Mouse (Mus musculus): ENCODE results near the gene Zfp990. TPM values are rescaled to one million over a fixed set of nuclear protein-coding genes. Genes with fewer than 3 reads are reported as not detected.
"Not testable (repeated sequence)": the region's sequence is repeated elsewhere in the genome, so short reads cannot be mapped to it uniquely, and the experiment has no call there.

Gene Zfp990
- not detected in 2 replicates for polyA plus RNA-seq (2016; fragmentation: Nextera tagmentation; extraction: Ambion mirVana)

DNA sequence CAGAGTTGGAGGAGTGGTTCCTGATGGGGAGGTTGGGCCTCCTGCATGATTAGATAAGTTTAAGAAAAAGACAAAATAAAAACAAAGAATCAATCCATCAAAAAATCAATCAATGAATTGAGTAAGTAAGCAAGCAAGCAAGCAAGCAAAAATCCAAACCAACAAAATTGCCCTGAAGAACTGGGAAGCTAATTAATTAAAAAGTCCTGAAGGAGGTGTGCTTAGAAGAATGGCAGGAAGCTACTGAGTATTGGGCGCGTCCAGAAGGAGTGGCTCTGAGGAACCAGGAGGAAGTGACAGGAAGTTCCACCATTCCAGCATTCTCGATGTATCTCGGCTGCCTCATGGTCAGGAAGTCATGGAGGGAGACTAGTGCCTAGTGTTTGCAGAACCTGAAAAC, at the start of gene Zfp990:
Gene Zfp990, plus strand, starts transcription at position 301 of the 400 bp plus-strand sequence.
- 92% methylated on average over 4 of the region's 4 CpGs for WGBS
- not testable (repeated sequence) for H3K9me3 ChIP-seq

DNA sequence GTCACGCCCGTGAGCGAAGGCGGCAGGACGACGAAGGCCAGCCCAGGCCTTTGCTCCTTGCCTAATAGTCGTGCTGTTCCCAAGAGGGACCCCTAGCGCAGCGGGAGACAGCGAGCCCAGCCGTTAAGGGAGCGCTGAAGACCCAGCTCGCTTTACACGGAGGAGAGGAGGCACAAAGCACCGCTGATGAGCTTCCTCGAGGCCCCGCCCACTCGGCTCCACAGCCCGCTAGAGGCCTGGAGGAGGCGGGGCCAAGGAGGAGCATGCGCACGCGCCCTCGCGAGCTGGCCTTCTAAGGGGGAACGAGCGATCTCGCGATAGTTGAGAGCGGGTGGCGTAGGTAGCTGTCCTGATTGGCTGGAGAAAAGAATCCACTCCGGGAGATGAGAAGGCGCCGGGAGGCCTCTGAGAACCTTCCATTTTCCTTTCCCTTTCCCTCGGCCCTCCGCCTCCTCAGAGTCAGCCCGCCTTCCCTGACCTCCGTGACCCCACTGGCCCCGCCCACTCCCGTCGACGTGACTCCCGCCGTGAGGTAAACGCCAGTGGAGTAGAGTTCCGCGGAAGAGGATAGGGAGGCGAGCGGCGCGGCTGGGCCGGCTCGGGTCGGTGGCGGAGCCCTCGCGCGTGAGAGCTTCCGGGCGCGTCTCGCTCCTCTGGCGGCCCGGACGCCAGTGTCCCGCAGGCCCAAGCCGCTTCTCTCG, 46.9 kb upstream of the Zfp990 start:
- H3K27me3 ChIP-seq; H3K4me1 ChIP-seq; H3K9ac ChIP-seq; H3K36me3 ChIP-seq (replicated peaks); H3K9me3 ChIP-seq; H3K27ac ChIP-seq; ATAC-seq (ENCODE audit: low FRiP score): not testable (repeated sequence)
- Histone ChIP-seq H3K4me3 (replicated peaks) (peak overlapping the region; percentile 33), H3K4me2 (peak overlapping the region; percentile 48)
- 18% methylated on average over 68 of the region's 68 CpGs for WGBS

More for the DNA sequence above, at the start of gene Zfp990:
- H3K27me3 ChIP-seq; H3K4me1 ChIP-seq; H3K4me3 ChIP-seq (replicated peaks); H3K27ac ChIP-seq; ATAC-seq (ENCODE audit: low FRiP score); H3K4me2 ChIP-seq; H3K9ac ChIP-seq; H3K36me3 ChIP-seq (replicated peaks): not testable (repeated sequence)

DNA sequence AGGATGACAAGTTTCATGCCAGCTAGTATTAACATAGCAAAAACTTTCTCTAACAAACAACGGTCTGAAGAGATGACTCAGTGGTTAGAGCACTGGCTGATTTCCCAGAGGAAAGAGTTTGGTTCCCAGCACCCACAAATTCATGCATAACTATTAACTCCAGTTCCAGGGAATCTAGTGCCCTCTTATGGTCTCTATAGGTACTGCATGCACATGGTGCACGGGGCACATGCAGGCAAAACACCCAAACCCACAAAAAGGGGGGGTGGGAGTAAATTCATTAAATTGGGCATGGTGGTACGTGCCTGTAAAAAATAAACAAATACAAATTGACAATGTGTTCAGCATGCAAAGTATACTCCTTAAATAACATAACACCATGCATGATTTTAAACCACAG, 32.4 kb upstream of the Zfp990 start:
- no peaks in the 10 kb centered on the region for H3K36me3 ChIP-seq (replicated peaks)
- no peak overlapping the region for H3K4me3 ChIP-seq (replicated peaks)
- peaks cover 34% of the 10 kb centered on the region for H3K9me3 ChIP-seq
- H3K27me3 ChIP-seq = no peaks in the 10 kb centered on the region
- no peak overlapping the region for H3K4me2 ChIP-seq
- H3K27ac ChIP-seq = no peak overlapping the region
- ATAC-seq (ENCODE audit: low FRiP score) = no peak
- H3K4me1 ChIP-seq = no peaks in the 10 kb centered on the region
- no peak overlapping the region for H3K9ac ChIP-seq
- 86% methylated on average over 3 of the region's 3 CpGs for WGBS

DNA sequence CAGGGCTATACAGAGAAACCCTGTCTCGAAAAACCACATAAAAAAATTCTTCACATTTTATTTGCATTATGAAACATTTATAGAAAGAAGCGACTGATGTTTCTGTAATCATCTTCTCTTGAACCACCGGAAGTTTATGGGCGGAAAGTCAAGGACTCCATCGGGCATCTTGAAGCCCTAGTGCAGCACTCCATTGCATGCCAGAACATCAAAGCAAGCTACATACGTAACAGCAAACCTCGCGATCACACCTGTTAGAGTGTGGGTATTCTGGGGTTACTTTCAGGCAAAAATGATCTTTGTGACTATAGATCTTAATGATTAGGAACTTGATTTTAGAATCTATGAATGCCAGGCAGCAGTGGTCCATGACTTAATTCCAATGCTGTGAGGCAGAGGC, 29.9 kb upstream of the Zfp990 start:
- H3K9ac ChIP-seq; ATAC-seq (ENCODE audit: low FRiP score); H3K4me1 ChIP-seq; H3K27me3 ChIP-seq; H3K36me3 ChIP-seq (replicated peaks); H3K27ac ChIP-seq; H3K4me2 ChIP-seq; H3K4me3 ChIP-seq (replicated peaks): not testable (repeated sequence)
- WGBS = 90% methylated on average over 8 of the region's 8 CpGs
- H3K9me3 ChIP-seq = peaks cover 48% of the 10 kb centered on the region

DNA sequence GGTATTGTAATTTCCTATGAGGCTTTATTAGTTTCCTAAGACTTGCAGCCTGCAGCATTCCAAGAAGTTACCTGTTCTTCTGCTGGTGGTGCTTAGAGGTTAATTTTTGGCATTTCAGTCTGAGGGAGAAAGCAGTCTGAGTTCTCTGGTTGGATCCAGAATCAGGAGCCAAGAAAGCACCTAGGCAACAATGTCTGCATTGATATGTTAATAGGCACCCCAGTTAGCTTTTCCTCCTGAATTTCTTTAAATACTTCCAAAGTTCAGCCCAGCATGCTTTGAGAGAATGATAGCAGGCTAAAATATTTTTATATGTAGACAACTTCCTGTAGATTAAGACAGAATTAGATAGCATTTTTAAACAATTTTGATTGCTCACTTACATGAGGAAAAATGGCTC, 21.2 kb upstream of the Zfp990 start:
- Histone ChIP-seq H3K27ac (no peak overlapping the region), H3K4me1 (no peaks in the 10 kb centered on the region), H3K4me3 (replicated peaks) (no peak overlapping the region), H3K4me2 (no peak overlapping the region), H3K9me3 (peaks cover 10% of the 10 kb centered on the region; the same call in 1 of the 2 replicates), H3K36me3 (replicated peaks) (no peaks in the 10 kb centered on the region), H3K9ac (no peak overlapping the region), H3K27me3 (no peaks in the 10 kb centered on the region)
- ATAC-seq (ENCODE audit: low FRiP score) = no peak

DNA sequence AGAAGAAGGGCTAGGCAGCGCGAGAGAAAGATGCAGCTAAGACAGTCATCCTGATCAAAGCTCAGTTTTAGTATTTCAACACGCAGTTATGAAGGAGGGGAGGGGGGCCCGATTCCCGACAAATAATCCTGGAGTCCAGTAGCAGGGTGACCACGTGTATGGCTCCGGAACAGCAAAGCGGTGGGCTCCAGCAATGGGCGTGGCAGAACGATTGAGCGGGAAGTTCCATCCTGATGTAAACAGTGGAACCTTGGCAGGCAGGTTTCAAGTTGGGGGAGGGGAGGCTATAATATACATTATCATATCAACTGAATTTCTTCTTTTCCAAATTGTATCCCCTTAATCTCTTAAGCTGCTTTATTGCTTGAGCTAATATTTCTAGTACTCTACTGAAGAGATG, 18.4 kb upstream of the Zfp990 start:
- no peak overlapping the region for H3K4me3 ChIP-seq (replicated peaks)
- H3K4me1 ChIP-seq = no peaks in the 10 kb centered on the region
- ATAC-seq (ENCODE audit: low FRiP score) = no peak
- H3K27ac ChIP-seq = no peak overlapping the region
- H3K9ac ChIP-seq = no peak overlapping the region
- H3K4me2 ChIP-seq = no peak overlapping the region
- peaks cover 4% of the 10 kb centered on the region; the same call in 1 of the 2 replicates for H3K9me3 ChIP-seq
- no peaks in the 10 kb centered on the region for H3K27me3 ChIP-seq
- 90% methylated on average over 11 of the region's 11 CpGs for WGBS
- no peaks in the 10 kb centered on the region for H3K36me3 ChIP-seq (replicated peaks)

DNA sequence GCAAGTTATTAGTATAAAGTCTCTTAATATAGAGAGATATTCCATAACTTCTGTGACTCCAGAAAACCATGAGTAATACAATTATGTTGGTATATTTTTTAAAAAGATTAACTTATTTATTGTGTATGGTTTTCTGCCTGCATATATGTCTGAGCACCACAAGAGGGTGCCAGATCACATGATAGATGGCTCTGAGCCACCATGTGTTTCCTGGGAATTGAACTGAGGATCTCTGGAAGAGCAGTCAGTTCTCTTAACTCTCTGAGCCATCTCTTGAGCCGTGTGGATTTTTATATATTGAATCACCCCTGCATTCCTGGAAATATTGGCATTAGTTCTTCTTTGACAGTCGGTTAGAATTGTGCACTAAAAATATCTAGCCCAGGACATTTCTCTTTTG, 17.2 kb upstream of the Zfp990 start:
- H3K27ac ChIP-seq = not testable (repeated sequence)

DNA sequence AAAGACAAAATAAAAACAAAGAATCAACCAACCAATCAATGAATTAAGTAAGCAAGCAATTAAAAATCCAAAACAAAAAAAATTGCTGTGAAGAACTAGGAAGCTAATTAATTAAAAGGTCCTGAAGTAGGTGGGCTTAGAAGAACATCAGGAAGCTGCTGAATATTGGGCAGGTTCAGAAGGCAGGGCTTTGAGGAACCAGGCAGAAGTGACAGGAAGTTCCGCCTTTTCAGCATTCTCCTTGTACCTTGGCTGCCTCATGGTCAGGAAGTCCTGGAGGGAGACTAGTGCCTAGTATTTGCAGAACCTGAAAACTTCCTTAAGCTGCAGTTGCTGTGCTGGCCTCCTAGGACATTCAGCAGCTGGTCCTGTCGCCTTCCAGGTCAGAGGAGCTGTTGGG, 4.1 kb downstream of the Zfp990 start:
- not testable (repeated sequence) for H3K9me3 ChIP-seq; H3K4me3 ChIP-seq (replicated peaks); H3K9ac ChIP-seq; ATAC-seq (ENCODE audit: low FRiP score); H3K27me3 ChIP-seq; H3K4me2 ChIP-seq; H3K4me1 ChIP-seq; H3K36me3 ChIP-seq (replicated peaks); H3K27ac ChIP-seq
- WGBS = 46% methylated on average over 2 of the region's 2 CpGs

More for the DNA sequence above, 17.2 kb upstream of the Zfp990 start:
- not testable (repeated sequence) for H3K27me3 ChIP-seq; H3K4me1 ChIP-seq; H3K4me3 ChIP-seq (replicated peaks); H3K9me3 ChIP-seq; H3K36me3 ChIP-seq (replicated peaks); H3K9ac ChIP-seq; H3K4me2 ChIP-seq; ATAC-seq (ENCODE audit: low FRiP score)
- WGBS = 73% methylated on average over 2 of the region's 2 CpGs

DNA sequence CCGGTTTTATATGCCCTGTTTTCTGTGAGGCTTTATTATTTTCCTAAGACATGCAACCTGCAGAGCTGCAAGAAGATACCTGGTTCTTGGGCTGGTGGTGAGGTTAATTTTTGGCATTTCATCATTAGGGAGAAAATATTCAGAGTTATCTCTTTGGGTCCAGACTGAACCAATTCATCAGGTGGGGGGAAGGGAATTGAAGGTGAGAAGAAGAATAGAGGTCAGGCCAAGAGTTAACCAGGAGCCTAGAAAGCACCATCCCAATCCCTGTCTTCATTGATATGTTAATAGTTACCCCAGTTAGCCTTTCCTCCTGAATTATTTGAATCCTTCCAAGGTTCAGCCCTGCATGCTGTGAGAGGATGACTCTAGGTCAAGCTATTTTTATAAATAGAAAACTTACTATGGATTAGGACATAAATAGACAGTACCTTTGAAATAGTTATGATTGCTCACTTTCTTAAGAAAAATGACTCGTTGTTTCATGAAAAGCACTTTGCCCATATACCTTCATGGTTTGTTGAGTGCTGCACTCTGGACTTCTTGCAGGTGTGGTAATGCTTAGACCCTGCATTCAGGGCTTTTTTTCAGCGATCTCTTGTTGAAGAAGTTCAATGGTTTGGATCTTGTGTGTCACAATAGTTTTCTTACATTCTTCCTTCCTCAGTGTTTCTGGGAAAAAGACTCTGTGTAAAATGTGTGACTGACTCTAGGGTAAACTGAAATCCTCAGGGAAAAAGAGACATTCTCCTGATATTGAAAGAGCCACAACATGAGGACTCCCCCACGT, 5.4 kb downstream of the Zfp990 start:
- 83% methylated on average over 4 of the region's 4 CpGs for WGBS
- H3K36me3 ChIP-seq (replicated peaks); H3K9me3 ChIP-seq; H3K4me1 ChIP-seq; H3K9ac ChIP-seq; H3K27me3 ChIP-seq; H3K27ac ChIP-seq; H3K4me3 ChIP-seq (replicated peaks); H3K4me2 ChIP-seq; ATAC-seq (ENCODE audit: low FRiP score): not testable (repeated sequence)

DNA sequence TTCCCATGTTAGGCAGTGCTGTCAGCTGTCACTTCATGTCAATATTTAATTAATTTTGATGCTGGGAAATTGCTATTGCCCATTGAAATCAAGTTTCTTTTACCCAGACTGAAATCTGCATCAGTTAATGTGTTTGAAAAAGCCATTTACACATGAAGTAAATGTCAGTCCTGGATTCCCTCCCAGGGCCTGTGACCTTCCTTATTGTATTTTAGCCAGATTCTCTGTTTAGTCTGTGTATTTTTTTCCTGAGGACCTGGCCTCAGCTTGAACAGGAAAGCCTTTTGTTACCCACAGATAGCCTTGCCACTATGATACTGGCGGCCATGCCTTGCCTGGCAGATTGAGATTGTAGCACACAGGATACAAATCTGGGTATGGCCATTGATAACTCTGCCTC, 6.8 kb downstream of the Zfp990 start:
- 94% methylated on average over 1 of the region's 1 CpGs for WGBS
- H3K9ac ChIP-seq; ATAC-seq (ENCODE audit: low FRiP score); H3K4me2 ChIP-seq; H3K36me3 ChIP-seq (replicated peaks); H3K4me3 ChIP-seq (replicated peaks); H3K27me3 ChIP-seq; H3K9me3 ChIP-seq; H3K4me1 ChIP-seq; H3K27ac ChIP-seq: not testable (repeated sequence)

DNA sequence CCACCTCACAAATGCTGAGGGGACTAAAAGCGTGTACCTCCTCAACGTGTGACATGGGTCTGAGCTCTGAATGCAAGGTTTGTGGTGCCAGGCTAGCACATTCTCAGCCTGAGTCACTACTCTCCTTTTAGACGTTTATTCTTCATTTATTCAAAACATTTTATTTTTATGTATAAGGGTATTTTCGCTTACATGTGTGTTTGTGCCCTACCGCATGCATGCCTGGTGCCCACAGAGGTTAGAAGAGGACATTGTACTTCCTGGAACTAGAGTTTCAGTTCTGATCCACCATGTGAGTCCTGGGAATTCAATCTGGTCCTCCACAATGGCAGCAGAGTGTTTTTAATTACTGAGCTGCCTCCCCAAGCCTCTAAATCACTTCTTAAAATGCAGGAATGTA, 33.3 kb downstream of the Zfp990 start:
- H3K36me3 ChIP-seq (replicated peaks); H3K27me3 ChIP-seq; ATAC-seq (ENCODE audit: low FRiP score); H3K4me1 ChIP-seq; H3K4me3 ChIP-seq (replicated peaks); H3K4me2 ChIP-seq; H3K9ac ChIP-seq; H3K27ac ChIP-seq: not testable (repeated sequence)
- WGBS = 81% methylated on average over 5 of the region's 5 CpGs
- peaks cover 41% of the 10 kb centered on the region for H3K9me3 ChIP-seq

DNA sequence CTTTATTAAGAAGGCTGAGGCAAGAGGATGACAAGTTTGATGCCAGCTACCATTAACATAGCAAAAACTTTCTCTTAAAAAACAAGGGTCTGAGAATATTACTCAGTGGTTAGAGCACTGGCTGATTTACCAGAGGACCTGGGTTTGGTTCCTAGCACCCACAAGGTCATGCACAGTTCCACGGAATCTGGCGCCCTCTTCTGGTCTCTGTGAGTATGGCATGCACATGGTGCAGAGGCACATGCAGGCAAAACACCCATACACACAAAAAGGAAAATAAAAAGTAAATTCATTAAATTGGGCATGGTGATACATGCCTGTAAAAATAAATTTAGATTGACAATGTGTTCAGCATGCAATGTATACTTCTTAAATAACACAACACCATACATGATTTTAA, 34.5 kb downstream of the Zfp990 start:
- not testable (repeated sequence) for ATAC-seq (ENCODE audit: low FRiP score); H3K4me3 ChIP-seq (replicated peaks); H3K4me1 ChIP-seq; H3K27ac ChIP-seq; H3K4me2 ChIP-seq; H3K9ac ChIP-seq; H3K36me3 ChIP-seq (replicated peaks); H3K27me3 ChIP-seq
- H3K9me3 ChIP-seq = peaks cover 40% of the 10 kb centered on the region
- 34% methylated on average over 2 of the region's 2 CpGs for WGBS

All from forebrain, embryonic 12.5 days (tissue).